Mouse (Mus musculus) embryonic stem cell, embryonic (primary cell): ENCODE measurements around the gene Zmynd12.

ENCODE experiments used
- CTCF ChIA-PET, 4 experiments: fragments of 300-600 bp in 2 of 4; fragments of 350-600 bp in 2 of 4; sonication (Branson Sonifier 250); formaldehyde crosslinking; loops; one replicate each; lab custom pipeline; 2022; ENCODE audit warnings: inconsistent platforms in 2 of 4; lab: Charles Lee
- POLR2A ChIA-PET, 4 experiments: fragments of 300-600 bp in 2 of 4; fragments of 350-600 bp in 2 of 4; sonication (Branson Sonifier 250); formaldehyde crosslinking; loops; one replicate each; lab custom pipeline; 2022; ENCODE audit warnings: antibody characterized with exemption in 4 of 4, inconsistent platforms in 1 of 4; lab: Charles Lee

Zmynd12 gene

DNA sequence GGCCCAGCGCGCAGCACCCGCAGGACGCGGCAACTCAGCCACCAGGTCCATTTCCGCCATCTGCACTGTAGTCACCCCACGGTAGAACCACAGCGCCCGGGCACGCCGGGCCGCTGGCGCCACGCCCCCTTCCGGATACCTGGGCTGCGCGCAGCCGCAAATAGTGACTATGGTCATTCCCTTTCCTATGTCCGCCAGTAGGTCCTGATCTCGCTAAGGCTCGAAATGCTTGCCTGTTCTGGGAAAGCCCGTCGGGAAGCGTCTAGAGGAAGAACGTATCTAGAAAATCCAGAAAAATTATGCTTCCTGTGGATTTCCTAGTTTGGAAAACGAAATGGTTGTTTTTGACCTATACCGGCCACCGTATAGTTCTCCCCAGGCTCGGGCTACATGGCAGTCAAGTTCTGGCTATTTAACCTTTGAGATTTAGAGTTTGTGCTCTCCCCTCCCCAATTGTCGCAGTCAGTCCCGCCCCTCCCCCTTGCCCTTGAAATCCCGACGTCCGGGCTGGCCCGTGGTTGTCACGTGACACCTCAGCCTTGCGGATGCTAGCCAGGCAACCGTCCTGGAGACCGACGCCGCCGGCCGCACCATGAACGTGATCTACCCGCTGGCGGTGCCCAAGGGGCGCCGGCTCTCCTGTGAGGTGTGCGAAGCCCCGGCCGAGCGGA is at the start of gene Zmynd12, which contains the start of gene Ppcs:
Zmynd12 (plus strand) TSS at position 521 of the 671 bp plus-strand sequence.
Ppcs (minus strand) TSS at position 127 of the 671 bp plus-strand sequence.
- ChIA-PET POLR2A (interaction anchor here in 3 of 4 experiments (0.5 to 3.1 kb wide), 10 partner anchors 9 to 190 kb away, joined by 3 to 12 read pairs (median 3); partner anchors contain the start of genes AU022252 (in 1 of the 3), Frg2f1 (in 1 of the 3) and P3h1 (in 1 of the 3)), CTCF (interaction anchor here in 1 of 4 experiments (1.0 kb wide), 1 partner anchor 22 kb away, joined by 3 read pairs; no protein-coding TSS in a partner anchor)

DNA sequence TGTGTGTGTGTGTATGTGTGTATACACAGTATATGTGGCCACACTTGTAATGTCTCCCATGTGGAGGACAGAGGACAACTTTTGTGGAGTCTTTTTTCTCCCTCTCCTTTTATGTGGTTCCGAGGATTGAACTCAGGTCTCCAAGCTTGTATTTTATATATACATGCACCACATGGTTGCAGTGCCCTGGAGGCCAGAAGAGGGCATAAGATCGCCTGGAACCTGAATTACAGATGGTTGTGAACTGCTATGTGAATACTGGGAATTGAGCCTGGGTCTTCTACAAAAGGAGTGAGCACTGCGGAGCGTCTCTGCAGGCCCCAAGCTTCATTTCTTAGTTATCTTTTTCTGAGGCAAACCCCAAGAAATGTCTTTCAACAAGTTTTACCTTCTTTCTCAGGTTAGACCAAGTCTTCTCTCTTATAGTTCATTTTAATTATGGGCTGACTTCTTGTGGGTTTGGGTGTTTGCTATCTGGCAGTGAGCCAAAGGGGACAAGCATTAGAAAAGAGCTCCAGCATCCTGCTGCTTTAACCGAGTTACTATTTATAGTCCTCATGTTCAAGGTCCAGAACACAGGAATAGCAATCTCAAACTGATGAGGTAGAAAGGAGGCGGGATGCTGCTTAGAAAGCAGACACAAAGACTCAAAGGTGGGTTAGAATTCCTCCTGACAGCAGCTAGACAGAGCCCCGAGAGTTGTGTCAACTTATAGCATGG is 41.0 kb upstream of the Zmynd12 start:
- ChIA-PET CTCF (interaction anchor here in 3 of 4 experiments (0.5 to 2.1 kb wide), 8 partner anchors 9 to 149 kb away, joined by 3 to 5 read pairs (median 3); no protein-coding TSS in a partner anchor), POLR2A (interaction anchor here in 2 of 4 experiments (0.6 to 1.4 kb wide), 5 partner anchors 17 to 432 kb away, joined by 3 to 5 read pairs (median 4); partner anchors contain the start of genes AU022252 (in 1 of the 2) and P3h1 (in 1 of the 2))

DNA sequence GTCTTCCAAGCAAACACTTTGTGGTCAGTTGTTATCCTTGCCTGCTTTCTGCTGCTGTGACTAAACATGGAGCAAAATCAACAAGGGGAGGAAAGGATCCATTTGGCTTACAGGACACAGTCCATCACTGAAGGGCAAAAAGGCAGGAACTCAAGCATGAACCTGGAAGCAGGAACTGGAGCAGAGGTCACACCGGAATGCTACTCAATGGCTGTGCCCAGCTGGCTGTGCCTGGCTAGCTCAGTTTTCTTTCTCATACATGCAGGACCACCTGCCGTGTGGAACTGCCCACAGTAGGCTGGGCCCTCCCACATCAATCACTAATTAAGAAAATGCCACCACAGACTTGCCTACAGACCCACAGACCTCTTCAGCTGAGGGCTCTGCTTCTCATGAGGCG is 33.4 kb upstream of the Zmynd12 start:
- CTCF ChIA-PET, result interaction anchor here (0.6 to 2.2 kb wide), 15 partner anchors 9 to 1527 kb away, joined by 3 to 14 read pairs (median 3); no protein-coding TSS in a partner anchor

DNA sequence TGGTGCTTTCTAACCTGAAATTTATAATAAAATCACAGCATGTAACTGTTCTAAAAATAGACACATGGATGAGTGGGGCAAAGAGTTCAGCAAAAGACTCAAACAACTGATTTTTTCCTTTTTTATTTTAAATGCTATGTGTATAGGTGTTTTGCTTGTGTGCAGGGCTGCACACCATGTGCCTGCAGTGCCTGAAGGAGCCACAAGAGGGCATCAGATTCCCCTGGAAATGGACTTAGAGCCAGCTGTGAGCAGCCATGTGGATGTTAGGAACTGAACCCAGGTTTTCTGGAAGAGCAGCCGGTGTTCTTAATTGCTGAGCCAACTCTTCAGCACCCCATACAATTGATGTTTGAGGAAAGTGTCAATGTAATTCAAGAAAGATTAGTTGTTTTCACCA is 32.2 kb upstream of the Zmynd12 start:
- ChIA-PET CTCF (interaction anchor here (0.6 to 2.2 kb wide), 18 partner anchors 8 to 819 kb away, joined by 3 to 14 read pairs (median 3); no protein-coding TSS in a partner anchor), POLR2A (interaction anchor here in 1 of 4 experiments (1.4 kb wide), 1 partner anchor 13 kb away, joined by 3 read pairs; no protein-coding TSS in a partner anchor)

More for the DNA sequence above, 33.4 kb upstream of the Zmynd12 start:
- POLR2A ChIA-PET, result interaction anchor here in 2 of 4 experiments (0.5 to 1.0 kb wide), 7 partner anchors 11 to 213 kb away, joined by 3 to 6 read pairs (median 3); no protein-coding TSS in a partner anchor

DNA sequence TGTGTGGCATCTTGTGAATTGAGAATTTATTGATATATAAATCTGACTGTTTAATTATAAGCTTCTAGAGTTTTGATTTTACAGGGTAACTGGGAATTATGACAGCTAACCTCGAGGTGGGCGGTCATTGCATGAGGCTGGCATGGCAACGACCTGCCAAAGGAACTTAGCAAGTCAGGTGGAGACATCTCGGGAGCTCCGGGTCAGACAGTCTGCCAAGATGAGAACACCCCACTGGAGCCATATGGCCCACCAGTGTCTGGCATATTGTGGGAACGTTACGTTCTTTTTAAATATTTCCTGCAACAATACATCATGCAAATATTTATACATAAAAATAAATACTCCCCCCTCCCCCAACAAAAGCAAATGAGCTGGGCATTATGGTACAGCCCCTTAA is 23.9 kb upstream of the Zmynd12 start:
- CTCF ChIA-PET, result interaction anchor here in 2 of 4 experiments (0.8 to 1.4 kb wide), 2 partner anchors 8 to 9 kb away, joined by 4 to 6 read pairs; no protein-coding TSS in a partner anchor
- POLR2A ChIA-PET, result interaction anchor here in 1 of 4 experiments (0.6 kb wide), 1 partner anchor 810 kb away, joined by 4 read pairs; no protein-coding TSS in a partner anchor

DNA sequence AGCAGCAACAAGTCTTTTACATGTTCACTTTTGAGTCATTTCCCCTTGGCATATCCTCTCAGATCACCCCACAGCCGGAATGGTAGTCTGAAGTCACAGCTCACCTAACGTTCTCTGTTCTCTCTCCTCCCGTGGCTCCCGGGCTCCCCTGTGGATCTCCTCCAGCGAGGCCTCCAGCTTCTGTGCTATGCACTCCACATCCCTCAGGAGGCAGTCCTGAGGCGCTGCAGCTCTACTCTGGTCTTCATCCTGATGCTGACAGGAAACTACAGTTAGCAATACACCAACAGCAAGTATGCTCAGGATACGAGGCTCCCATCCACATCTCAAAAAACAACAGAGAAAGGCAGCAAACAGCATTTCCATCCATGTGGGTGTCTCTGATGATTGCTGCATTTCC is 21.7 kb upstream of the Zmynd12 start:
- ChIA-PET CTCF (interaction anchor here in 3 of 4 experiments (0.5 to 1.2 kb wide), 13 partner anchors 10 to 368 kb away, joined by 3 to 10 read pairs (median 3); partner anchors contain the start of genes Ccdc30 (in 1 of the 3) and Zmynd12 (in 1 of the 3)), POLR2A (interaction anchor here in 3 of 4 experiments (0.6 to 4.4 kb wide), 5 partner anchors 11 to 178 kb away, joined by 3 to 27 read pairs (median 3); no protein-coding TSS in a partner anchor)

DNA sequence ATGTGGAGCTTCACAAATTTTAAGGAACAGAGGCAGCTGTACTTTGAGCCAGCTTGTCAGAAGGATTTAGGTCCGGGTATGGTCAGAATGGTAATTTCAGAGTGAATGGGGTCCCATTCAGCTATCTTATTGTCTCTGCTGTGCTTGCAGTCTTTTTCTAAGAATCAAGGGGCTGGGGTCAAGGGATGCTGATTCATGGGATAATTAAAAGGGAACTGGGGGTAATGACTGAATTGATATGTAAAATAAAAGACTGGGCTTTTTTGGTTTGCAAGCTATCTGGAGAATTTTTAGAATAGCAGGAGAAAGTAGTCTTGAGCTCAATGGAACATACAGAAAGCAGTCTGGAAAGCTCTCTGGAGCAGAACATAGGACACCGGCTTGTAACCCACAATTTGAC is 19.2 kb upstream of the Zmynd12 start:
- ChIA-PET CTCF (interaction anchor here in 2 of 4 experiments (0.6 to 1.8 kb wide), 9 partner anchors 8 to 279 kb away, joined by 3 to 7 read pairs (median 3); no protein-coding TSS in a partner anchor), POLR2A (interaction anchor here (0.6 to 4.4 kb wide), 21 partner anchors 9 to 1448 kb away, joined by 3 to 27 read pairs (median 3); partner anchors contain the start of genes Ccdc30 (in 3 of the 4) and Ybx1 (in 1 of the 4))

DNA sequence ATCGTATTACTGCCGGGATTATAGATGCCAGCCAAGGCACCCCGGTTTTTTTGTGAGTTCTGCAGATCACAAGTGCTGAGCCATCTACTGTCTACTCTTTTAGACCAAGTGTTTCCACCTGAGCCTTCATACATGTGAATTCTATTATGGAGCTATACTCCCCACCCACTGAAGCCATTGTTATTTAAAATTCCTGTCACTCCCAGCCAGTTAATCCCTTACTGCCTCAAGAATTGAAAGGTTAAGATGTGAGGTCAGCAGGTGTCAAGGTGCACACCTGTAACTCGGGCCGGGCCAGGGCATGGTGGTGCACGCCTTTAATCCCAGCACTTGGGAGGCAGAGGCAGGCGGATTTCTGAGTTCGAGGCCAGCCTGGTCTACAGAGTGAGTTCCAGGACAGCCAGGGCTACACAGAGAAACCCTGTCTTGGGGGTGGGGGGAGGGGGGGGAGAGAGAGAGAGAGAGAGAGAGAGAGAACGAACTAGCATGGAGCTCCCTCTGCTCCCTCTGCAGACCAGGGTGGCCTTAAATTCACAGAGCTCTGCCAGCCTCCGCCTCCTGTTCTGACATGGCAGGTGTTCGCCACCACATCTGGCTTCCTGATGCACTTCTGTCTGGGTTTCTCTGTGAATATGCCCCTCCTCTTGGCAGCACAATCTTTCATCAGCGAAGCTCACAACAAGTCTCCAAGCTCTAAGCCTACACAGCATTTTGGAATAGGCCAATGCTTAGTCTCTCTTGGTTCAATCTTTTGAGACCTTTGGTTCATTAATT is 10.6 kb upstream of the Zmynd12 start:
- POLR2A ChIA-PET, result interaction anchor here (0.5 to 2.9 kb wide), 19 partner anchors 8 to 875 kb away, joined by 3 to 27 read pairs (median 3); partner anchors contain the start of genes Foxo6 (in 1 of the 4), Ppcs (in 1 of the 4), Ppih (in 1 of the 4) and Rimkla (in 1 of the 4)
- CTCF ChIA-PET, result interaction anchor here (0.6 to 1.5 kb wide), 5 partner anchors 9 to 152 kb away, joined by 3 to 6 read pairs (median 3); no protein-coding TSS in a partner anchor

DNA sequence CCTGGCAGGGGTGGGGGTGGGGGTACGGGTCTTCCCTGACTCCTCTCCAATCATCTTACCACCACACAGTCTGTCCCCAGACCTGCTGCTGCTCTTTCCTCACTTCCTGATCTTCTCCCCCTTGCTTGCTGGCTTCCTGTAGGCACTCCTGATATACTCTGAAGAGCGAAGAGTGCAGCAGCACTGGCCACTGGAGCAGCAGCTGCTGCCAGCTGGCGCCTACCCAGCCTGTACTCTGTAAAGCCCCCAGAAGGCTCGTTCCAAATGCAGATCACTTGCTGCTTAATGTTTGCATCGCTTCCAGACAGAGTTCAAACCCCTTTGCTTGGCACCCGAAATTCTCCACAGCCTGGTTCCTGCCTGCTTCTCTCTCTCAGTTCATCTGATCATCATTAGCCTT is 9.8 kb upstream of the Zmynd12 start:
- ChIA-PET CTCF (interaction anchor here in 1 of 4 experiments (0.9 kb wide), 1 partner anchor 53 kb away, joined by 3 read pairs; no protein-coding TSS in a partner anchor), POLR2A (interaction anchor here in 3 of 4 experiments (1.0 to 2.9 kb wide), 9 partner anchors 9 to 118 kb away, joined by 3 to 27 read pairs (median 4); partner anchors contain the start of genes Ppcs (in 1 of the 3), Ppih (in 1 of the 3) and Ybx1 (in 1 of the 3))

DNA sequence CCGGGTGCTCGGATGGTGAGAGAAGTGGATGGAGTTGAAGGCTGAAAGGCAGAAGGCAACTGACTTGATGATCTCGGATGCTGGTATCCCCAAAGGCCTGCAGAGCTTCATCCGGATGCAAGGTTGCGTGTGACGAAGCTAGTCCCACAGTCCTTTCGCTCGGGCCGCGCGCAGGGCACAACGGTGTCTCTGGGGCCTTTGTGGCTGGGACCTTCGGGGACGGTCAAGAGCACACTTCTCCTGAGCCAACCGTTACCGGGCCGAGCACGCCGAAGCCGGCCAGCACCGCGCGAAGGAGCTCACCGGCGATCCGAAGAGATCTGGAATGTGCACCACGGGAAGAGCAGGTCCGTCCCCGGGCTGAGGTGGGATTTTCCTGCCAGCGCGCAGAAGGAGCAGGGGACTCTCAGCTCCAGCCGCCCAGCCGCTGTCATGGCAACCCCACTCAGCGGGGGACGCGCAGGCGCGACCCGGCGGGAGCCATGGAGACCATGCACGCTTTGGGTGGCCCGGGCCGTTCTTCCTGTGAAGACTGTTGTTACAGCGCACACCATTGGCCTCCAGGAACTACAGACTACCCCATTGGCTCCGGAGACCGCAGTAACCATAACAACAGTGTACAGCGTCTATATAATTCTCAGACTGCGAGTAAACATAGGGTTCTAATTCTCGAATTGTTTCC is 7.4 kb upstream of the Zmynd12 start, which contains the start of gene Ccdc30:
Ccdc30 (minus strand) TSS at position 450 of the 682 bp plus-strand sequence.
- ChIA-PET POLR2A (interaction anchor here (0.5 to 2.7 kb wide), 21 partner anchors 8 to 1134 kb away, joined by 3 to 14 read pairs (median 3); partner anchors contain the start of genes AU022252 (in 2 of the 4), P3h1 (in 2 of the 4), Cldn19 (in 1 of the 4) and Slc2a1 (in 1 of the 4)), CTCF (interaction anchor here in 2 of 4 experiments (0.5 to 1.3 kb wide), 5 partner anchors 9 to 1082 kb away, joined by 3 to 4 read pairs (median 4); no protein-coding TSS in a partner anchor)

DNA sequence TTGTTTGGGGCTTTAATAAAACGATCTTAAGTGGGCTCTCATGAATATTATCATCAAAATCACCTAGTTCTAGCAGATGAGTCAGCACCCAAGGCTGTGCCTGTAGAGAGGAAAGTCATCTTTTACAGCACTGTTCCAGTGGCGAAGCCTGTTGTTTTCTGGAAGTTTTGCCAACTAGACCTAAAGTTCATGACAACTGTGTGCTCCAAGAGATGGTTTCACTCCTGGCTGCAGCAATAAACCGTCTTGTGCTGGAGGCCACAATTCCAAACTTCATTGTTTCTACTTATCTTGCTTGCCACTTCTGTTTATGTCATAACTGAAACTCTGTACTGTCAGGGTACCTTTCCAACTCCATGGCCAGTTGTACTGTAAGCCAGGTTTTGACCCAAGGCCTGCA is 5.3 kb upstream of the Zmynd12 start:
- CTCF ChIA-PET, result interaction anchor here in 2 of 4 experiments (0.5 kb wide), 2 partner anchors 61 to 839 kb away, joined by 3 to 5 read pairs; no protein-coding TSS in a partner anchor
- POLR2A ChIA-PET, result interaction anchor here in 1 of 4 experiments (2.7 kb wide), 1 partner anchor 13 kb away, joined by 14 read pairs; no protein-coding TSS in a partner anchor

DNA sequence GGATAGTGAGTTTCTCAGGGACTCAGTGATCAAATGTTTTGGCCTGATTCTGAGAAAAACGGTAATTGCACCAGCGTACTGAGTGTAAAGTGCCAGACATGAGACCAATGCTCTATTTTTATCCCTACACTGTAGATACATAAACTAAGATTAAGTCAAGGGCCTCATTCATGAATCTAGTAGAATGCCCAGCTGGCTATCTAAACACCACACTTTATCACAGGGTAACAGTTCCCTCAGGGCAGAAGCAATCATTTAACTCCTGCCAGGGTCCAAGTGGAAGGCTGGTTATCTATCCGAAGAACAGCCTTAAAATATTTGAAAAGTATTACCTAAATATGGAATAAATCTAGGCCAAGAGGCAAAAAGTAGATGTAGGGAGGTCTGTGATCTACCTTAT is 4.7 kb upstream of the Zmynd12 start:
- POLR2A ChIA-PET, result no interaction called here
- CTCF ChIA-PET, result no interaction called here

DNA sequence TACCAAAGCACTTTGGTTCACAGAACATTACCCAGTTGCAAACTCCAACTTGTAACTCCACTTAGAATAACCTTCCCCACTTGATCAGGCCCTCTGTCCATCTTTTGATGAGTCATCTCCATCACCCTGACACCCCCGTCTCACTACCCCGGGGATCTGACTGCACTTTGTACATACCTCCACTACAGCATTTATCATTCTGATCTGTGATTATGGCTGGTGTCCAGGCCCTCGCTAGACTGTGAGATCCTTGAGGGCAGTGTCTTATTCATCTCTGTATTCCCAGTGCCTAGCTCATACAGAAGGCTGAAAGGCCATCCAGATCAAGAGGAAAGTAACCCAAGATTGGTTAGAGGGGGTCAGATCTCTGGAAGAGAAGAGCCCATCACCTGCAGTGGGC is 1.4 kb upstream of the Zmynd12 start:
- ChIA-PET POLR2A (interaction anchor here in 3 of 4 experiments (0.6 to 1.5 kb wide), 6 partner anchors 9 to 189 kb away, joined by 3 to 5 read pairs (median 3); partner anchors contain the start of genes AU022252 (in 1 of the 3) and P3h1 (in 1 of the 3)), CTCF (no interaction called here)

DNA sequence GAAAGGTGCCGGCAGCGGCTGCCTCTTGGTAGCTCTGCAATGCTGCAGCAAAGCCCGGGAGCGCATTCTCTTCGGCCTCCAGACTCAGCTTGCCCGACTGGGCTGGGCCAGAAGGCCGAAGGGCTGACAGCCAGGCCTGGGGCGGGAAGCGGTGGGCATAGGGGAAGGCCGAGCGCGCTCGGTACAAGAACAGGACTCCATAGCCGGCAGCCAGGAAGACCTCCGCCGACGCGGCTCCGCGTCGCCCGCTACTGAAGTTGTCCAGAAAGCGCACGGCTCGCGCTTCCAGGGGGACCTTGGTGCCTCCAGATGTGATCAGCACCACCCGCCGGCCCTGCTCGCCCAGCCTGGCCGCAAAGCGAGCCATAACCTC is 707 bp upstream of the Zmynd12 start:
- ChIA-PET CTCF (no interaction called here), POLR2A (interaction anchor here in 2 of 4 experiments (1.0 to 1.5 kb wide), 5 partner anchors 10 to 190 kb away, joined by 3 to 5 read pairs (median 3); partner anchors contain the start of genes AU022252 (in 1 of the 2) and P3h1 (in 1 of the 2))

DNA sequence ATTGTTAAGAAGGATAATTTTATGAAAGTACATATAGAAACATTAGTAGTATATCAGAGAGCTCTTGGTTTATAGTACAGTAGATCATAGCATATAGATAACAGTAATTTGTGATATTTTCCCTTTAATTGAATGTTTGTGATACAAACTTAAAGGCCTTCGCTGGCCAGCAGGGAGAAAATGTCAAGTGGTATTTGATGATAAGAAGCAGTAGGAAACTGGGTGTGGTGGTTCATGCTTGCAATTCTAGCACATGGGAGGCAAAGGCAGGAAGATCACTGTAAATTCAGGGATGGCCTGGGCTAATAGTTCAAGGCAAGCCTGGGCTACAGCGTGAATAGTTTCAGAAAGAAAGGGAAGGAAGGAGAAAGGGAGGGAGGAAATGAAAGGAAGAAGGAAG is 2.5 kb downstream of the Zmynd12 start:
- ChIA-PET POLR2A (interaction anchor here in 1 of 4 experiments (1.1 to 3.1 kb wide), 4 partner anchors 12 to 19 kb away, joined by 5 to 12 read pairs (median 7); no protein-coding TSS in a partner anchor), CTCF (no interaction called here)
